Mouse (Mus musculus): ENCODE measurements around the gene Irs3. TPM values are rescaled to one million over a fixed set of nuclear protein-coding genes. Genes with fewer than 3 reads are reported as not detected.

Gene Irs3
- polyA plus RNA-seq, 1 experiment from 2014 or later = 0.80 TPM

GRCm38 (mm10) chr5:137677859-137678258 is 32.3 kb upstream of the Irs3 start:
- no peak overlapping the region for H3K27ac ChIP-seq (ENCODE audit: low read length)
- H3K4me1 ChIP-seq (ENCODE audit: insufficient read depth, low read depth, low read length) = no peaks in the 10 kb centered on the region
- 87% methylated on average over 8 of the region's 8 CpGs for WGBS
- TF ChIP-seq EP300 (IDR thresholded peaks at IDR 0.05) (no peak), CTCF (IDR thresholded peaks at IDR 0.05) (no peak)
- H3K36me3 ChIP-seq (ENCODE audit: insufficient read depth, low read length) = no peaks in the 10 kb centered on the region
- H3K27me3 ChIP-seq (replicated peaks; ENCODE audit: insufficient read depth, low read length) = no peaks in the 10 kb centered on the region
- H3K4me3 ChIP-seq (ENCODE audit: low read depth, low read length) = no peak overlapping the region
- ATAC-seq (no peak), DNase-seq (ENCODE audit: low spot score) (no peak)
- H3K9ac ChIP-seq (replicated peaks; ENCODE audit: low read depth) = no peak overlapping the region
- H3K9me3 ChIP-seq (ENCODE audit: low read length) = no peaks in the 10 kb centered on the region
- H3K4me2 ChIP-seq (replicated peaks; ENCODE audit: low read depth, low read length) = no peak overlapping the region

GRCm38 (mm10) chr5:137674786-137675185 is 29.3 kb upstream of the Irs3 start:
- Histone ChIP-seq H3K27ac (ENCODE audit: low read length) (no peak overlapping the region), H3K4me2 (replicated peaks; ENCODE audit: low read depth, low read length) (no peak overlapping the region), H3K4me3 (ENCODE audit: low read depth, low read length) (no peak overlapping the region), H3K27me3 (replicated peaks; ENCODE audit: insufficient read depth, low read length) (no peaks in the 10 kb centered on the region), H3K4me1 (ENCODE audit: insufficient read depth, low read depth, low read length) (peaks cover 10% of the 10 kb centered on the region; the same call in 1 of the 2 replicates), H3K9me3 (ENCODE audit: low read length) (no peaks in the 10 kb centered on the region), H3K36me3 (ENCODE audit: insufficient read depth, low read length) (no peaks in the 10 kb centered on the region), H3K9ac (replicated peaks; ENCODE audit: low read depth) (no peak overlapping the region)
- TF ChIP-seq EP300 (IDR thresholded peaks at IDR 0.05) (no peak), CTCF (IDR thresholded peaks at IDR 0.05) (no peak)
- ATAC-seq (no peak), DNase-seq (ENCODE audit: low spot score) (no peak)
- WGBS = 93% methylated on average over 8 of the region's 8 CpGs

GRCm38 (mm10) chr5:137673015-137673414 is 27.5 kb upstream of the Irs3 start:
- Histone ChIP-seq H3K9ac (replicated peaks; ENCODE audit: low read depth) (no peak overlapping the region), H3K9me3 (ENCODE audit: low read length) (no peaks in the 10 kb centered on the region), H3K27me3 (replicated peaks; ENCODE audit: insufficient read depth, low read length) (no peaks in the 10 kb centered on the region), H3K27ac (ENCODE audit: low read length) (no peak overlapping the region), H3K4me1 (ENCODE audit: insufficient read depth, low read depth, low read length) (peaks cover 10% of the 10 kb centered on the region; the same call in 1 of the 2 replicates), H3K36me3 (ENCODE audit: insufficient read depth, low read length) (no peaks in the 10 kb centered on the region), H3K4me2 (replicated peaks; ENCODE audit: low read depth, low read length) (no peak overlapping the region), H3K4me3 (ENCODE audit: low read depth, low read length) (no peak overlapping the region)
- TF ChIP-seq CTCF (IDR thresholded peaks at IDR 0.05) (no peak), EP300 (IDR thresholded peaks at IDR 0.05) (no peak)
- DNase-seq (ENCODE audit: low spot score) = no peak
- no peak for ATAC-seq
- WGBS = 77% methylated on average over 6 of the region's 6 CpGs

GRCm38 (mm10) chr5:137672361-137672760 is 26.8 kb upstream of the Irs3 start:
- Histone ChIP-seq H3K36me3 (ENCODE audit: insufficient read depth, low read length) (no peaks in the 10 kb centered on the region), H3K4me2 (replicated peaks; ENCODE audit: low read depth, low read length) (no peak overlapping the region), H3K9ac (replicated peaks; ENCODE audit: low read depth) (no peak overlapping the region), H3K4me1 (ENCODE audit: insufficient read depth, low read depth, low read length) (peaks cover 10% of the 10 kb centered on the region; the same call in 1 of the 2 replicates), H3K27ac (ENCODE audit: low read length) (peak overlapping the region; percentile 81), H3K9me3 (ENCODE audit: low read length) (no peaks in the 10 kb centered on the region), H3K4me3 (ENCODE audit: low read depth, low read length) (no peak overlapping the region), H3K27me3 (replicated peaks; ENCODE audit: insufficient read depth, low read length) (no peaks in the 10 kb centered on the region)
- TF ChIP-seq CTCF (IDR thresholded peaks at IDR 0.05) (no peak), EP300 (IDR thresholded peaks at IDR 0.05) (no peak)
- 72% methylated on average over 5 of the region's 5 CpGs for WGBS
- no peak for DNase-seq (ENCODE audit: low spot score)
- ATAC-seq = no peak

GRCm38 (mm10) chr5:137671443-137672240 is 26.1 kb upstream of the Irs3 start:
- ATAC-seq (peak; percentile 90), DNase-seq (ENCODE audit: low spot score) (peak; percentile 96)
- Histone ChIP-seq H3K9ac (replicated peaks; ENCODE audit: low read depth) (no peak overlapping the region), H3K27me3 (replicated peaks; ENCODE audit: insufficient read depth, low read length) (no peaks in the 10 kb centered on the region), H3K9me3 (ENCODE audit: low read length) (no peaks in the 10 kb centered on the region), H3K4me2 (replicated peaks; ENCODE audit: low read depth, low read length) (0 out of 2 replicates have a peak overlapping the region, but pooled peaks have one; percentile 25), H3K36me3 (ENCODE audit: insufficient read depth, low read length) (no peaks in the 10 kb centered on the region), H3K4me3 (ENCODE audit: low read depth, low read length) (no peak overlapping the region), H3K27ac (ENCODE audit: low read length) (peak overlapping the region; percentile 81), H3K4me1 (ENCODE audit: insufficient read depth, low read depth, low read length) (peaks cover 10% of the 10 kb centered on the region; the same call in 1 of the 2 replicates)
- 5% methylated on average over 9 of the region's 9 CpGs for WGBS
- TF ChIP-seq EP300 (IDR thresholded peaks at IDR 0.05) = peak; percentile 94
- peak; percentile 23 for TF ChIP-seq CTCF (IDR thresholded peaks at IDR 0.05)

GRCm38 (mm10) chr5:137670240-137670639 is 24.7 kb upstream of the Irs3 start:
- Histone ChIP-seq H3K9me3 (ENCODE audit: low read length) (no peaks in the 10 kb centered on the region), H3K27me3 (replicated peaks; ENCODE audit: insufficient read depth, low read length) (no peaks in the 10 kb centered on the region), H3K4me2 (replicated peaks; ENCODE audit: low read depth, low read length) (no peak overlapping the region), H3K9ac (replicated peaks; ENCODE audit: low read depth) (no peak overlapping the region), H3K4me1 (ENCODE audit: insufficient read depth, low read depth, low read length) (peaks cover 10% of the 10 kb centered on the region; the same call in 1 of the 2 replicates), H3K4me3 (ENCODE audit: low read depth, low read length) (no peak overlapping the region), H3K36me3 (ENCODE audit: insufficient read depth, low read length) (peaks cover 4% of the 10 kb centered on the region; the same call in 1 of the 2 replicates), H3K27ac (ENCODE audit: low read length) (peak overlapping the region; percentile 34; the same call in 1 of the 2 replicates)
- TF ChIP-seq CTCF (IDR thresholded peaks at IDR 0.05) = peak; percentile 65
- TF ChIP-seq EP300 (IDR thresholded peaks at IDR 0.05) = no peak
- peak; percentile 59 for DNase-seq (ENCODE audit: low spot score)
- WGBS = 100% methylated on average over 1 of the region's 1 CpGs
- no peak for ATAC-seq
